Mouse (Mus musculus): Measurements from ENCODE around the gene Nfya.
"Not testable (repeated sequence)": the region's sequence is repeated elsewhere in the genome, so short reads cannot be mapped to it uniquely, and the experiment has no call there.

Gene Nfya

DNA sequence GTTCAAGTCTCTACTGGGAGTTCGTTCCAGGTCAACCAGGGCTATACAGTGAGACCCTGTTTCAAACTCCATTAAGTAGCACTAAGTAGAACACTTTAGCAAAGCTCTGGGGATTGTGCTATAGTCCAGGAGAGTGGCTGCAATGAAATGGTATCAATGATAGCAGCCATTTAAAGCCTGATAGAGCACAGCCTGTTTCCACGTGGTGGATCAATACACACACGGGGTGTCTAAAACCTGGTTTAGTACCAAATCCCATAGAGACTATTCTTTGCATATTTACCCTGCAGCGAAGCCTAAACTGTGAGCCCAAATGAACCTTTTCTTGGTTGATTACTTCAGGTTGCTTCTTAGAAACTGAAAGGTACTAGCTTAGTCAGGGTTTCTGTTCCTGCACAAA, 8.0 kb downstream of the Nfya start:
- no peak for DNase-seq (ENCODE audit: low read depth, low spot score)

DNA sequence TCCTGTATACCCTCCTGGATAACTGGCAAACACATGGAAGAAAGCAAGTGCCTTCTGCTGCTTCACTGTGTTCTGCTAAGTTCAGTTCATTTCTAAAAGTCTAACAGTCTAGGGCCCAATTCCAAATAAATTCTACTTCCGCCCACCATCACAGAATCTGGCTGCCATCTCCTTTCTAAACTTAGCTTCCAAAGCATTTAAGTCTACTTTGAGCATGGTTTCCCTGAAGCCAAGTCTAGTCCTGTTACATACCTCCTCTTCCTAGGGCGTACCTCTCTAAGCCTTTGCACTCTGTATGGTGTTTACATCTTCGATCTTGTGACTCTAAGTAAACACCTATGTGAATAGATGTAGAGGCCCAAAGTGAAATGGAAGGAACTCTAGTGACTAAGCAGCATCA, 17.1 kb downstream of the Nfya start:
- DNase-seq (ENCODE audit: low read depth, low spot score): no peak

- DNase-seq (ENCODE audit: low read depth, low spot score): no peak
These were observed 18.3 kb downstream of the Nfya start for GRCm38 (mm10) chr17:48391446-48391845.

DNA sequence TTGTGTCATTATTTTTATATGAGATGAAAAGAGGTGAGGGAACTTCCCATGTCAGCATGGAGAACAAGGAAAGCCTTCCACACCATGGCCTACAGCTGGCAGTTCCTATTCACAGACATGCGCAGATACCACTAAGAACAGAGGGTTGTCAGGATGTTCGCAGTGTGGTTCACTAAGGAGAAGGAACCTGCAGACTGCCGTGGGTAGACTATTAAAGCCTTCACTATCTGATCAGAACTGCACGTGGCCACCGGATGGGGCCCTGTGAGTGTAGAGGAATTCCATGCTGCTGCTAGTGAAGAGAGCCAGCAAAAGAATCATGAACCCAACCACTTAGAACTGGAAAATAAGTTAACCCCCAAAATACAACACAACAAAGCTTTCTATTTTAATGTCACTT, 20.3 kb downstream of the Nfya start:
- DNase-seq (ENCODE audit: low read depth, low spot score): no peak

DNA sequence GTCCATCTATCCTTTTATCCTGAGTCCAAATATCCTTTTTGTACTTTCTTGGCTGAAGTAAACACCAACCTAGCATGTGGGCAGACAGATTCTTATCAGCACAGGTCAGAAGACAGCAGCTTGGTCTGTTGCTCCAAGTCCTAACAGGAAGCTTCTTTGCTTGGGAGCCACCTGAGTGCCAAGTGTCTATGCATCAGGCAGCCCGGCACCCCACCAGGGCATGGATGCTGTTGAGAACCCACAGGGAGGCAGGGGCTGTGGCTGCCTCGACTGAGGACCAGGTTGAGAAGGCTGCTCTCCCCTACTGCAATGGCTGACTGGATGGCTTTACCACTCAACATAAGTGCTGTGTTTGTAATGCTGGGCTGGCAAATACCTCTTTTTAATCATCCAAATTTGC, 21.0 kb downstream of the Nfya start:
- DNase-seq (ENCODE audit: low read depth, low spot score): no peak

DNA sequence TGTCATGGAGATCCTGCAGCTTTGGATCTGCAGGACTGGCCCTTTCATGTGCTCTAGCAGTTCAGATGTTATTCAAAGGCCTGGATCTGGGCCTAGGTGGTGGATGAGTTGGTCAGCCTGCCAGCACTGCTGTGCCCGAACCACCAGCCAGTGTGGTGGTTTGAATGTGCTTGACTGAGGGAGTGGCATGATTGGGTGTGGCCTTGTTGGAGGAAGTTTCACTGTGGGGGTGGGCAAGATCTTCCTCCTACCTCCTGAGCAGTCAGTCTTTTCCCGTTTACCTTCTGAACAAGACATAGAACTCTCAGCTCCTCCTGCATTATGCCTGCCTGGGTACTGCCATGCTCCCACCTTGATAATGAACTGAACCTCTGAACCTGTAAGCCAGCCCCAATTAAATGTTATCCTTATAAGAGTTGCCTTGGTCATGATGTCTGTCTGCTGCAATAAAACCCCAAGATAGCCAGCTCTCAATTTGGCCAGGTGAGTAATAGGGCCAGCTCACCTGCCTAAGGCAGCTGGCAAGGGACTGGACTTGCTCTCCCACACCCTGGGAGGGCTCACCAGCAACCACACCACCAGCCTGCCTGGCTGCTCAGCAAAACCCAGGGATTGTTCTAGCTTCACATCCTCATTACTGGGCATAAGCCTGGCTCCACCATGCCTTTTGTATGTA, 23.8 kb downstream of the Nfya start:
- DNase-seq (ENCODE audit: low read depth, low spot score): no peak

- DNase-seq (ENCODE audit: low read depth, low spot score): no peak
These were observed 30.7 kb downstream of the Nfya start for GRCm38 (mm10) chr17:48379050-48379449.

DNA sequence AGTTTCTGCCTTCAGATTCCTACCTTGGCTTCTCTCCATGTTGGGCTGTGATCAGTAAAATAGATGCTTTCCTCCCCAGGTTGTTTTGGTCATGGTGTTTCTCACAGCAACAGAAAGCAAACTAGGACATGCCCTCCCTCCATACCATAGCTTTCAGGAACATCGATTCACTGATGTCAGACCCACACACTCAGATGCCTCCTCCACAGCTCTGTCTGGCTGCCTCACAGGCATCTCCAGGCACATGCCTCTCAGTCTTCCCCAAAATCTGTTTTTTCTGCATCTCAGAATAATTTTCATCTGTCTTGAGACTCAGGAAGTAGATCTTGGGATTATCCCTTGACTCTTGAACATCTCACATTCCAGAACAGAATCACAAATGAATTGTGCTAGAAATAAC, 33.6 kb downstream of the Nfya start:
- DNase-seq (ENCODE audit: low read depth, low spot score): no peak

DNA sequence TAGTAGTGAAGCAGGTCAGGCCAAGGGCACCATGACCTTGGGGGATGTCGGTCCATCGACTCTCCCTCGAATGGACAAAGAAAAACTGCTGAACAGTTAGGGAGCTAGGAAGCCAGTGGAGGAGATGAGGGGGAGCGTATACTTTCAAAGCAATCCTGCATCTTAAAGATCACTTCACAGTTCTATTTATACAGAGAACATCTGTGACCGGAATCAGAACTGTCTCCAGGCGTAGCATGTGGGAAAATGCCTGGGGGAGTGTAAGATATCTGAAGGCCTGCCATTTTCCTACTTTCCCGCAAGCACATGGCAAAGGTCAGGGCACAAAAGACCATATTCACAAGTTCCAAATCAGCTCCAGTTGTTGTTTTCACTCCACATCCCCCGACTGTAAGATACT, 36.7 kb downstream of the Nfya start:
- no peak for DNase-seq (ENCODE audit: low read depth, low spot score)

- DNase-seq (ENCODE audit: low read depth, low spot score): no peak
These were observed 38.1 kb downstream of the Nfya start for GRCm38 (mm10) chr17:48371621-48372020.

DNA sequence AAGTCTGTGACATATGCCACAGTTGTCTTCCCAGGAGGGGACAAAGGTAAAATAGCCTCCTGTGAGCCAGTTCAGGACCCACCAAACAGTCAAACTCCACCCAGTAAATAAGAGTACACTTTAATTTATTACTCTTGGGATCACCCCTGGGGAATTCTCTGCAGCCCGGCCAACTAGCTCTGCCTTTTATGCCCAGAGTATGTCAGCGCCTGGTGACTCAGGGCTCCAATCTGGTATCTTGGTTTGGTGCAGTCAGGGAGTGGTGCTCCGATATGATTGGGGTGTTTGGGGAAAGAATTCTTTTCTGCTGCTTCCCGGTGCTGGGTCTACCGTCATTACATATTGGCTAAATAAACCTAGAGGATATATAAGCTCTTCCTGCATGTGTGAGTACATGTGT, 42.9 kb downstream of the Nfya start:
- DNase-seq (ENCODE audit: low read depth, low spot score): no peak

GRCm38 (mm10) chr17:48365511-48366155, 44.1 kb downstream of the Nfya start:
- no peak for DNase-seq (ENCODE audit: low read depth, low spot score)

- DNase-seq (ENCODE audit: low read depth, low spot score): no peak
These were observed 46.2 kb downstream of the Nfya start for GRCm38 (mm10) chr17:48363421-48363965.

DNA sequence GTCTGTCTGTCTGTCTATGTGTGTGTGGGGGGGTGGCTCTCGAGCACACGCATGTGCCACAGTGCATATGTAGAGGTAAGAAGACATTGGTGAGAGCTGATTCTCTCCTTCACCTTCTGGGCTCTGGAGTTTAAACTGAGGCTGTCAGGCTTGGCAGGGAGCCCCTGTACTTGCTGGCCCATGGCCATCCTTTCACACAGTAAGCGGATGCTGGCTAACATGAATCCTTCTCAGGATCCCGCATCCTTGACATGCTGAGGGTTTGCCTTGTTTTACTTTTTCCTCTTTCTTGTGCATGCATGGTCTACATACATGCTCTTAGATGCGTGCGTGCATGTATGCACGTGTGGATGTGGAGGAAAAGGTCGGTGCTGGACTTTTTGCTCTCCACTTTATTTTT, 46.7 kb downstream of the Nfya start:
- no peak for DNase-seq (ENCODE audit: low read depth, low spot score)

GRCm38 (mm10) chr17:48362346-48362745, 47.4 kb downstream of the Nfya start:
- DNase-seq (ENCODE audit: low read depth, low spot score): no peak

- DNase-seq (ENCODE audit: low read depth, low spot score): no peak
These were observed 49.2 kb downstream of the Nfya start for GRCm38 (mm10) chr17:48360462-48360861.

GRCm38 (mm10) chr17:48359616-48360015, 50.1 kb downstream of the Nfya start, which contains the start of gene Treml1:
Treml1 (plus strand) TSS chr17:48359916.
- no peak for DNase-seq (ENCODE audit: low read depth, low spot score)

DNA sequence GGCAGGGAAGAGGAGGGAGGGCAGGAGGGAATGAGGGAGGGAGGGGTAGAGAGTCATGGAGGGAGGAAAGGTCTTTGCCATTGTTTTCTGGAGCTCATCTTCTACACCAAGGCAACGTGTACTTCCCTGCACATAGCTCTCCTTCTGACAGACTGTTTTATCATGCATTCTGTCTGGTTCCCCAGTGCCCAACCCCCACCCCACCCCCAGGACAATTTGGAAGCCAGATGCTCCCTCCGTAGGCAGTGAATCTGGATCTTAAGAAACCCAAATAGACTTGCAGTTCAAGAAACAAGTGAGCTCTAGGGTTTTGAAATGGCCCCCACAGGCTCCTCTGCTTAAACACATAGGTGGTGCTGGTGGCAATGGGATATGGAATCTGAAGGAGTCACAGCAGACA, 51.8 kb downstream of the Nfya start:
- DNase-seq (ENCODE audit: low read depth, low spot score): no peak

GRCm38 (mm10) chr17:48355822-48356221, 53.9 kb downstream of the Nfya start:
- no peak for DNase-seq (ENCODE audit: low read depth, low spot score)

DNA sequence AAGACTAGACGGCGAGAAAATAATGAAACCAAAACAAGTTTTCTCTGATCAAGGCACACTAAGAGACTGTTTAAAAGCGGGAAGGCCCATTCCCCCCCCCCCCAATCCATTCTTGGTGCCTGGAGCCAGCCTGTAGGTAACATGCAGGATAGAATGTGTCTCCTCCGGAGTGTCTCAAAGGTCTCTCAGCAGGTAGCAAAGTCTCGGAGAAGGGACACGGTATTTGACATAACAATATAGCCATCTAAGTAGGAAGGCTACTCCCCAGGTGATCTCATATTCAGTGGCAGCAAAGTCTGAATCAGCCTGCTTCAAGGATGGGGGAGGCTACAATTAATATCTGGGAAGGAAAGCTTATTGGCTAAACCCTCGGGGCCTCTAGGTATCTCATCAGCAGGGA, 56.7 kb downstream of the Nfya start:
- DNase-seq (ENCODE audit: low read depth, low spot score): not testable (repeated sequence)

DNA sequence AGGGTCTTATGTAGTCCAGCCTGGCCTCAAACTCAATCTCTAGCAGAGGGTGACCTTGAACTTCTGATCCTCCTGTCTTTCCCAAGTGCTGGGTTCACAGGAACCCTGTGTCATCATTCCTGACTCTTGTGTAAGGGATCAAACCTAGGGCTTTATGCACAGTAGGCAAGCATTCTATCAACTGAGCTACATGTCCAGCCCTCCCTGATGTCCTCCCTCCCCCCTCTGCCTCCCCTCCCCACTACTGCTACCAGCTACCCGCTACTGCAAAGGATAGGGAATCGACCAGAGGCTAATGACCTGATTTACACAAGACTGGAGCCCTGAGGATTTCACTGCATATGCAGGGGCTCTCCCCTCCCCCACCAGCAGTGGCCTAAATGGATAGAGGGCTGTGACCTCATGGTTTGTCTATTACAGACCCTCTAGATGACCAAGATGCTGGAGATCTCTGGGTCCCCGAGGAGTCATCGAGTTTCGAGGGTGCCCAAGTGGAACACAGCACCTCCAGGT, 59.0 kb downstream of the Nfya start:
- no peak for DNase-seq (ENCODE audit: low read depth, low spot score)

DNA sequence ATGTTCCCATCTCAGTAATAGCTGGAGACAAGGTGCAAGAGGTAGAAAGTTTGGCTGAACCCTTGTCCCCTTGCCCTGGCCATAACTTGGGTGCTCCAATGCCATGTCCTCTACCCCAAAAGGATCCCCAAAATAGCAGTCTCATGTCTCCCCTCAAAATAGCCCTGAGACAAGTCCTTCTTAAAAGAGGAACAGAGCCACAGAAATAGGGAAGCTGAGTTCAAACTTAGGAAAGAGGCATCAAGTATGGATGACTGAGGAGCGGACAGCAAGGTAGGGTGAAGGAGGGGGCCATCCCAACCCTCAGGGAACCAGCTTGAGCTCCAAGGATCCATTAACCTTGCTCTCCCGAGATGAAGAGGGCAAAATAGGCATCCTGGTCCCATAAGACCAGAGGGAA, 62.4 kb downstream of the Nfya start:
- no peak for DNase-seq (ENCODE audit: low read depth, low spot score)

- DNase-seq (ENCODE audit: low read depth, low spot score): no peak
These were observed 62.9 kb downstream of the Nfya start for GRCm38 (mm10) chr17:48346834-48347233.
